Mouse (Mus musculus) MEL-GATA-1-ER (cell line): ENCODE data around the gene Tulp1.
"Not testable (repeated sequence)": the region's sequence is repeated elsewhere in the genome, so short reads cannot be mapped to it uniquely, and the experiment has no call there.

ENCODE experiments used
- DNase-seq: peaks from one replicate; pipeline ENCODE4 v3.0.0-alpha.2; 2012; ENCODE audit warnings: low read depth; ENCODE audit errors: extremely low read depth

Tulp1 gene

DNA sequence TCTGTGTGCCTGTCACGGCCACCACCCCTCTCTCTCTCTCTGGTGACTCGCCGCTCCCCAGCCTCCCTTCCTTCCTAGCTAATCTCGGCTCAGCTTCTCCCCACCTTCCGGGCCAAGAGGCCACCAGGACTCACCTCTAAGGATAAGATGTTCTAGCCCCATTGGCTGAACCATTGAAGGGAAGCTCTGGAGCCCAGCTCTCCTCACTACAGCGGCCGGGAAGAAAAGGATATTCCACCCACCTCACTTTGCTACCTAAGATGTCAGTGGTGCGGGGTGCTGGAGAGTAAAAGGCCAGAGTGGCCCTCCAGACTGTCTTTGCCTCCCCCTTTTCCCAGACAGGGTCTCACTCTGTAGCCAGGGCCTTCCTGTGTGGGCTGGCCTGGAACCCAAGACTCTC is at the start of gene Tulp1:
Tulp1 (minus strand) TSS at position 101 of the 400 bp plus-strand sequence.
- no peak for DNase-seq

DNA sequence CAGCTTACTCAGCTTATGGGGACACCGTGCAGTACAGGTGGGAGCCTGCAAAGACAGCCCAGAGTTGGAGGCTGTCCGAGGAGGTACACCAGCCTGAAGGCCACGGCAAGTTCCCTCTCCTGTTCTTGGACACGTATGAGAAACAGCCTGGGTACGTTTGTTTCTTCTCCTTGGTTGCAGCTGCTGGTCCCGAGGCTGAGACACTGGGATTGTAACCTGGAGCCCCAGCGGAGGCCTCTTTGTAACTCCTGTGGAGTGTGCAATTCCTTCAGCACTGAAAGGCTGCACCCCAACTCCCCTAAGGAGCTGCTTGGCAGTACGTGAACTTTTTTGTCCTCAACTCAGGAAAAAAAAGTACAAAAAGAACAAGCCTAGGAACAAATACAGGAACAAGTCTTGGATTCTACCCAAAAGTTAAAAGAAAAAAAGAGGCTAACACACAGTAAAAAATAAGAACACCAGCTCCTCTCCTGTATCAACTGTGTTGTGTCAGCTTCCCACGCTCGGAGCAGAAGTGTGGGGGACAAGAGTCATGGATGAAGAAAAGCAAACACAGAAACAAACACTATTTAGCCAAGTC is 46.4 kb upstream of the Tulp1 start:
- no peak for DNase-seq

DNA sequence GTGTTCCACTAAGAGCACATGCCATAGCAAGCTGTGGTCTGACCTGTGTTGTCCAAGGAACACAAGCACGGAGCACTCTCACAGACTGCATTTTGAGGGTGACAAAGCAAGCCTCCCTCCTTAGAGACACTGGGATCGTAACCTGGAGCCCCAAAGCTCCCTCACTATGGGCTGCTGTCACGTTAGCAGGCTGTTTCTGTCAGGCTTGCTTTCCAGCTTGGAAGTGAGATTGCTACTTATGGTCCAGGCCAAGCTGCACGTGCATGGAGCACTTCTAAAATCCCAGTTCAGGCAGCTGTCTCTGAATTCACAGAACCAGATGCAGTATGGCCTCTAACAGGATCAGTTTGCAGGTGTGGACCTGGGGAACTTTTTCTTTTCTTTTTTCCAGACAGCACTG is 45.7 kb upstream of the Tulp1 start:
- no peak for DNase-seq

DNA sequence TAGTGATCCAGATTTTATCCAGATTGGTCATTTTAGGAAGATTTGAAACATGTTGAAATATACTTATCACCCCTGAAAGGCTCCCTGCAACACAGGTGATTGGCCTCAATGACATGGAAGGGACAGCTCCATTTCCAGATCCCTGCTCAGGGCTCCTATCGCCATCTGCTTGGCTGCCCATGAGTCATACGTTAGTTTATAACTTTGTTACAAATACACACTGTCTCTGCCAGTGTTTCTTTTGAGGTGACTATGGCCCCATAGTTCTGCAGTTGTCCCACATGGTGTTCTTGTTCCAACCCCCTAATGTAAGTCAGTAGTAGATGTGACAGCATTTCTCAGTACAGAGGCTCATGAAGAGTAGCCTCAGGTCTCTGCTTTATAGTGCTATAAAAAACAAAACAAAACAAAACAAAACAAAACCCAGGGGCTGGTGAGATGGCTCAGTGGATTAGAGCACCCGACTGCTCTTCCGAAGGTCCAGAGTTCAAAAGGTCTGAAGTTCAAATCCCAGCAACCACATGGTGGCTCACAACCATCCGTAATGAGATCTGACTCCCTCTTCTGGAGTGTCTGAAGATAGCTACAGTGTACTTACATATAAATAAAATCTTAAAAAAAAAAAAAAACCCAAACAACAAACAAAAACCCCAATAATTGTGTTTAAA is 43.4 kb upstream of the Tulp1 start:
- DNase-seq, result no peak

DNA sequence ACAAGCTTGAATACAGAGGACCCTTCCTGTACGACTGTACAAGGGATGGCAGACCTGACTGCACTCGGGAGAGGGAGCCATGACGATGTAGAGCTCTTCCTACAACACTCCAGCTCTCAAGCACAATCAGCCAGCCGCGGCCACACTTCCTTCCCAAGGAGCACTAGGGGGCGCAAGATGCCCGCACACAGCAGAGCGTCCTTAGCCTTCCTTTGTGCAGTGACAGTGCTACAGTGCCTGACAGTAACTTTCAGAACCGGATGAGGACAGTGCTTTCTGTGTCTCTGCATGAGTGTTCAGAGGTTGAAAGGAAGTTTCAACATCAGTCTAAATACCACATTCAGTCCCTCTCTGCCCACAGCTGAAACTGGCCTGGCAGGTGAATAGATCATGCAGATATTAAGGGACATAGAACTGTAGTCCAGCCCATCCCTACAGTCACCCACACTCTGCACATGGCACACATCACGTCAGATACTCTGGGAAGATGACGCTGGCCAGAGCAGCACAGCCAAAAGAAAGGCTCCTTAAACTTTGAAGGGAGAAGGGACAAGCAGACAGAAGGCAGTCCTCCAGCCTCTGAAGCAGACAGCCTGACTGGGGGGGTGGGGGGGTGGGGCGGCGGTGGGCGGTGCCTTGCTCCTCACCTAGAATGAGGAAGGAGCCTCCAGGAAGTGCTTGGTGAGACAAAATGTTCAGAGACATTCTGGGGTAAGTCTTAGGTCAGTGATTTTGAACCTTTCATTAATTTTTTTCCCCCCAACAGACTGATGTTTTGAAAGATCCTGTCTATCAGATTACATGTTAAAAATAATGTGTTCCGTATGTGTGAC is 42.6 kb upstream of the Tulp1 start:
- peak; percentile 56 for DNase-seq

DNA sequence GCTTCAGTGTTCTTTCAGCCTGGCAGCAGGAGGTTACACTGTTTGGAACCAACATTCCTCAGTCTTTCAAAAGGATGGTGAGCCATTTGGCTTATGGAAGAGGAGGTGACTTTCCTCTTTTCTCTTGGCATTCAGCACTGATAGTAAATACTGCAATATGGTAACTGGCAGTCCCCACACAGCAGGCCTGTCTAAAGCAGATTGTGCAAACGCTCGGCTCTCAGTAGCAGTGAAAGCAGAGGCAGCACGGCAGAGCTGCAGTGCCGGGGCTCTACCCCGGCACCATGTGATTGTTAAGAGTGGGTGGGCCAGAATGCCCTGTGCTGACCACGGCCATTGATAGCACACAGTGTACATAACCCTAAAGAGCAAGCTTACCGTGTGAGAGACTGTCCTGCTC is 41.4 kb upstream of the Tulp1 start:
- no peak for DNase-seq

DNA sequence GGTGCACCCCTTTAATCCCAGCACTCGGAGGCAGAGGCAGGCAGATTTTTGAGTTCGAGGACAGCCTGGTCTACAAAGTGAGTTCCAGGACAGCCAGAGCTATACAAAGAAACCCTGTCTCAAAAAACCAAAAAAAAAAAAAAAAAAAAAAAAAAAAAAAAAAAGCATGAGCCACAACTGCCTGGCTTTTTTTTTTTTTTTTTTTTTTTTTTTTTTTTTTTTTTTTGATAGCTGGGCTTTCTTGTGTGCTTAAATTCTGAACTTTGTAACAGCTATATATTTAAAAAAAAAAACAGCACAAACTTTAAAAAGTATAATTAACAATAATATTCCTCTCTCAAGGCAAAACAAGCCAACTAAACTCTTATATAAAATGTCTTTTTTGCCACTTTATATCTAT is 39.7 kb upstream of the Tulp1 start:
- not testable (repeated sequence) for DNase-seq

DNA sequence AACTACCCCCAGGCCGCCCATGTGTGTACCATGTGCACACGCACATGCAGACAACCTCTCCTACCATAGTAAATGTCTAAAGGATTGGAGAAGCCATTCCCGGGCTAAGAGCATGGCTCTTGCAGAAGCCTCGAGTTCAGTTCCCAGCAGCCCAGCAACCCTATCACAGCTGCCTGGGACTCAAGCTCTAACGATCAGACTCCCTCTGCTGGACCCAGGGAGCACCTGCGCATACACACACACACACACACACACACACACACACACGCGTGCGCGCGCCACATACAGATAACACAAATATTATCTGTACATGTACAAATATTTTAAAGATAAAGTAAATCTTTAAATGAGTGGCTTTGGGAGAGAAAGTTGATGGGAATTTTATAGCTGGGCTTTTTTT is 39.3 kb upstream of the Tulp1 start:
- no peak for DNase-seq

DNA sequence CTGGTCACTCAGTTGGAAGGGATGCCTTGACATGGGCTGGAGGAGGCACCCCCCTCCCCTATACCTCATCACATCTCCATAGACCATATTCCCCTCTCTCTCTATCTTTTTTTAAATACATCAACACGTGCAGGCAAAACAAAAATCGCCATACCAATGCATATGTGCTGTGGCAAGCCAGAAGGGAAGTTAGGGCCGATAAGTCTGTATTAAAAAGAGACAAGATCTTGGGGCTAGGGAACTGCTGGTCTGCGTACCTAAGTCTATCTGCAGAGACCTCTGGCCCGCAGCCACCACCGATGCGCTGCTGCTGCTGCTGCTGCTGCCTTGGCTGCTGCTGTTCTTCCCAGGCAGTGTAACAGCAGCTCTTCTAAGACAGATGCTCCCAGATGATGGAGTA is 30.0 kb upstream of the Tulp1 start:
- DNase-seq, result peak; percentile 13

DNA sequence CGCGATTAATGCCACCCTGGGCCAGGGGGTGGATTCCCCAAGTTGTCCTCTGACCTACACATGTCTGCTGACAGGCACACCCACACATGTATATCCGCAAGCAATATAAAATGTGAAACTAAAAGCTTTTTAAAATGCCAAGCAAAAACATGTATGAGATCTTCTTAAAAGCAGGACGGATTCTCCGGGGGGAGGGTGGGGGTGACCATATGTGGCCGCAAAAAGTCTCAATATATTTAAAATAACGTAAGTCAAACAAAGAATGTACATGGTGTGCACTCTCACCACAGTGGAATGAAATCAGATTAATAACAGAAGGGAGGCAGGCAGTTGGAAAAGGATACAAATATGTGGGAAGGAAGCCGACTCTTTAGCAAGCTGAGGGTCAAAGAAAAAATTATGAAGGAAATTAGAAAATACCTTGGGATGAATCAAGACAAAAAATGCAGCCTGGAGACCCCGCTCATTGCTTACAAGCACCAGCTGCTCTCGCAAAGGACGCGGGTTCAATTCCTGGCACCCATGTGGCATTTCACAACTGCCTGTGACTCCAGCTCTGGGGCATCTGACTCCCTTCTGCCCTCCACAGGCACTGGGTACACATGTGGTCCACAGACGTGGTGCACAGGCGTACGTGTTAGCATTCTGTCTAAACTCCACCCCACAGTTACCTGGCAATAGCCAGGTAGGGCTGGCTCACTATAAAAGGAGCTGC is 29.2 kb upstream of the Tulp1 start:
- DNase-seq, result no peak

DNA sequence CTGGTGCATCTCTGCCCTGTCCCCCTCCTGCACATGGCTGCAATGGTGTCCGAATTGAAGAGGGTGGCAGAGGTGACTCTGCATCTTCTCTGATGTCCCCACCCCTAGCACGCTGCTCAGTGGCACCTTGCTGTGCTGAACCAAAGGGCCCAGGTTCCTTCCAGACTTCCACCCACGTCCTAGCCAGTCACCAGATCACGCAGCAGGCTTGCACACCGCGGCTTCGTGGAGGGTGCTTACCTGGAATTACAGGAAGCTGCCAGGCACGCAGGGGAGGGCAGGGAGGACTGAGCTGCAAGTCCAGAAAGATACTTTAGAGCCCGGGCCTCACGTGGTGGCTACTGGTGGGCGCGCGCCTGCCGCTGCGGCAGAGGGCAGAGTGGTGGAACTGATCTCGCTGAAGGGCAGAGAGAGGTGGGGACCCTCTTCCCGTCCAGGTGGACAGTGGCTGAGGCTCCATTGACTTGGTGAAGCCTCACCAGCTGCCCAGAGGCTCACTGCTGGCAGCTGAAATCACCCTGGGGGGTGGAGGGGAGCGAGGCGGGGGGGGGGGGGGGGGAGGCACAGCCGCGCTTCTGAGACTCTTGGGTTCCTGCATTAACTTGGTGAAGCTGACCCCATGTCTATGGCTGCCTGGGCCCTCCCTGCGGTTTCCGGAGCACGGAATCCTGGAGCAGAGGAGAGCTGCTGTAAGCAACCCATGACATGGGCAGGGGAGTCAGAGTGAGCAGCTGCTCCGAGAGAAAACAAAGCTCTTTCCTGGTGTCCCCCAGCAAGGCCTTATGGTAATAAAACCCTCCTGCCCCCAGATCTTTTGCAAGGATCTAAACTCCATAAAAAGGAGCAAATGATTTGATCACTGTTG is 26.8 kb upstream of the Tulp1 start:
- no peak for DNase-seq

DNA sequence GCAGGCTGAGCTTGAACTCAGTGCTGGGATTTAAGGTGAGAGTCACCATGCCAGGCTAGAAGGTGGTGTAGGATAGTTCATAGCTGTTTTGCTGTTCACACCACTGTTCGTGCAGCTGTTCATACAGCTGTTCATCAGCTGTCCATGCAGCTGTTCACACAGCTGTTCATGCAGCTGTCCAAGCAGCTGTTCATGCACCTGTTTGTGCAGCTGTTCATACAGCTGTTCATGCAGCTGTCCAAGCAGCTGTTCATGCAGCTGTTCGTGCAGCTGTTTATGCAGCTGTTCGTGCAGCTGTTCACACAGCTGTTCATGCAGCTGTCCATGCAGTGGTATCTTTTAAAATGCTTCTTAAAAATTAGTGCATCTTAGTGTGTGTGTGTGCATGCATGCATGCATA is 23.5 kb upstream of the Tulp1 start:
- no peak for DNase-seq

DNA sequence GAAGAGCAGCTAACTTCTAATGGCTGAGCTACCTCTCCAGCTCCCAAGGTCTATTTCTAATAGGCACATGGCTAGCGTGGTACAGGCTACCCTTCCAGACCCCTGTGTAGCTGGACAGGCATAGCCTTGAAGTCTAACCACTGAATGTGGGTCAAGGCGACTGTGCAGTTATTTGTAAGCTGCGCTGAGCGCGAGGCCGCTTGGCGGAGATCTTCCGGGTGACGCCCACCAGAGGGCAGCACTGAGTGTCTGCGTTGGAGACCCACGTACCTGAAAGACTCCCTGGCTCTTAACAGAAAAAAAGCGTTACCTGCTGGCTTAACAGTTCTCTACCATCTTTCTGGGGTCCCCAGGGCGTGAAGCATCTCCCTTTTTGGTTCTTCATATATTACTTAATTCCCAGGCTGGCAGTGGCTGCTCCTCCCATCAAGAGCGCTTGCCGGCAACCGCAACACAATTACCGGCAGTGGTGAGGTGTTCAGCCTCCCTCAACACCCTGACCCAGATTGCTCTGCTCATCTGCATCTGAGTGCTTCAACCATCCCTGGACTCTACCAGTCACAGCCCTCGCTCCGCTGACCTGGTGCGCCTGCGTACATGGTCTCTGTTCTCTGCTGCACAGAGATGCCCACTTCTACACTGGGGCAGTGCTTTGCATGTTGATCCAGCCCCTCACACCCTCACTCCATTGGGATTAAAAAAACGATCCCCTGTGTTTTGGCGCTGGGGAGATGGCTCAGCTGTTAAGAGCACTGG is 21.3 kb upstream of the Tulp1 start:
- DNase-seq, result no peak

DNA sequence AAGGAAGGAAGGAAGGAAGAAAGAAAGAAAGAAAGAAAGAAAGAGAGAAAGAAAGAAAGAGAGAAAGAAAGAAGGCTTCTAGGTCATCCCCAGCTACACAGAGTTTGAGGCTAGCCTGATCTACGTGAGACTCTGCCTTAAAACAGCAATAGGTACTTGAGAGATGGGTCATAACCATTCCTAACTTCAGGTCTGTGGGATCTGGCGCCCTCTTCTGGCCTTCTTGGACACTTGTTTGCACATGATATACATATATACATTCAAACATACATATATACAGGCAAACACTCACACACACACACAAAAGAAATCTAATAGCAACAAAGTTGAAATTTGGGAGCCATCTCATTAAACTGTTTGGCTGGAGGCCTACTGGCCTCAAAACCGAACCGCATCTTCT is 19.3 kb upstream of the Tulp1 start:
- DNase-seq, result peak; percentile 63

DNA sequence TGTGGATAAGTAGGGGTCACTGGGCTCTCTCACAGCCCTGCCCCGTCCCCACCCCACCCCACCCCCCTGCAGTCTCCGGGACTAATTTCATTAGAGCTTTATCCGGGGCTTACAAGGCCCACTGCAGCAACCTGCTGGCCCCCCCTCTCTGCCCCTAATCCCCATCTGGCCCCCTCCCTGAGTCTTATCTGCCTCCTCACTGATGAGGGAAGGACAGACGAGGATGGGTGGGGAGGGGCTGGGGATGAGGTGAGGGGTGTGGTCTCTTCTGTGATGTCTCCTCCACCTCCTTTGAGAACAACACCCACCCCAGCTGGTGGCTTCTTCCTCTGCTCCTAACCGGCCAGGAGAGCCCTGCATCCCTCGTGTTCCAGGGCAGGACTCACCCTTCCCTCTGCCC is 15.2 kb upstream of the Tulp1 start:
- DNase-seq, result no peak

DNA sequence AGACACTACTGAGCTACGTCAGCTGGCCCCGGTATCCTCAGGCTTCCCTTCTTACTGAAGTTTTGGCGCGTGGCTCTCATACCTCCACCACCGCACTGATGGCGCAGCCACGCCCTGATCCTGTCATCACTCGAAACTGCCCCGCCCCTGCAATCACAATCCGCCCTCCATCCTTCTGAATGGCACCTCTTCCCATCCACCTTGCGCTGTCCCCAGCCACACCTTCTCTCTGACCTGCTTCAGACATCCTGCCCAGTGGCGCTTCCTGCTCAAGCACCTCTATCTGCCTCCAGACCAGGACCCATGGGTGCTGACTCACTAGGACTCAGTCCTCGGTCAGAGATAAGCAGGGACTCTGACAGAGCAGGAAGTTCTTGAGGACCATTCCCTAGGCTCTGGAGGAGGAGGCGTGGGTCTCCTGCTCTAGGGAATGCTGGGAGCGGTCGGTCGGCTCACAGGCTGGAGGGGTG is 10.6 kb upstream of the Tulp1 start:
- DNase-seq, result peak; percentile 64

DNA sequence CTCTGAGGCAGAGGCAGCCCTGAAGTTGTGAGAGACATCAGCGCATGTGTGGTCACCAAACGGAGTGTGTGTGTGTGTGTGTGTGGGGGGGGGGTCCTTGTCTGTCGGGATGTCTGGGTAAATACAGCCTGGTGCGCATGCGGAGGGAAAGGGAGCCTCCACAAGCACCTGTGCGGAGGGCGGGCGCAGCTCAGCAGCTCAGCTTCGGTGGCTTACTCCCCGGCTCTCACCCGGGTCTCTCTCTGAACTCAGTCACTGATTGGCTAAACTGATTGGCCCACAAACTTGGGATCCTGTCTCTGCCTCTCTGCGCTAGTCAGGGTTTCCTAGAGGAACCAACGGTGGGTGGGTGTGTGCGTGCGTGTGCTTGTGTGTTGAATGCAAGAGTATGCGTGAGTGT is 9.5 kb upstream of the Tulp1 start:
- no peak for DNase-seq

DNA sequence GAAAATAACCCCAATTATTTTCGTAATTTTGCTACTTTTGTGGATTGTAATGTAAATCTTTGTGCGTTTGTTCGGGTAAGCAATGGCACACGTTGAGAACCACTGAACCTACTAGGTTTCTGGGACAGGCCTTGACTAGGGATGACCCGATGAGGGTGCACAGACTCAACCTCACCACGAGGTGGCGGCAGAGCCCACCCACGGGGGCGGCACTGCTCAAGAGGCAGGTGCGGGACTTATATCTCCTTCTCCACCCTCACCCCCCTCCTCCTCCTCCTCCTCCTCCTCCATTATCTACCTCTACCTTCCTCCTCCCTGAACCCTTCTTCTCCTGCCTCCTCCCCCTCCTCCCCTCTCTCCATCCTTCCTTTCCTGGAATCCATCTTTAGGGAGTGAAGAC is 8.8 kb upstream of the Tulp1 start:
- no peak for DNase-seq

DNA sequence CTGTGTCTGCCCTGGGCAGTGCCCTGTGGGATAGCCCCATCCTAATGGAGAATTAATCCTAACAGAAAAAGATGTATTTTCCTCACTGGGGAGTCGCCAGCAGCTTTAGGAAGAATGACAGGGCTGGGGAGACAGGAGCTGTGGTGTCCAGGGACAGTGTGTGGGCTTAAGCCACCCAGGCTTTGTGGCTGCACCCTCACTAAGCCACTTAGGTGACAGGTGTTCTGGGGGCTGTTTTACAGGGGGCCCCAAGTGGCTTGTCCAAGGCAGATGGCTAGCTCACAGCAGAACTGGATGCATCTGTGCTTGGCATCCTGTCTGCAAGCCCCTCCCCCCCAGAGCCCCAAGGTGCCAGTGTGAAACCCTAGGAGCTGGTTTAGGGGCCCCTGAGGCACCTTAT is 6.9 kb upstream of the Tulp1 start:
- DNase-seq, result no peak

DNA sequence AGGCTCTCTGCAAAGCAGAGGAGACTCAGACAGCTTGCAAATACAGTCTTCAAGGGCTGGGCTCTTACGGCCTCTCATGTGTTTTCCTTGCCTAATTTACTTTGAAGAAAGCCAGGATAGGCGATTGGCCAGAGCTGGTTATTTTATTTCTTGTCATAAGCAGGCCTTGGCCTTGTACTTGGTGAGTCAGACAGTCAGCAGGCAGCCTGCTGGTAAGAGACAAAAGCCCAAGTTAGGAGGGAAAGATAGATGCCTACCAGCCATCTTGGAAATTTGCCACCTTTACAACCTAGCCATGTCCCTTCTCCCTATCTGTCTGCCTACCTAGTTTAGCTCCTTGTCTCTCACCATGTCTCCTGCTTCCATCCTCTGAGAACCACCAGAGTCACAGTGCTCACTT is 6.3 kb upstream of the Tulp1 start:
- DNase-seq, result no peak
